Mouse (Mus musculus) right cerebral cortex, postnatal 4 days (tissue): ENCODE measurements around the gene Kazn.
A peak's percentile ranks its signal among the peaks of the same experiment; 100 is the strongest.

ENCODE experiments used
- DNase-seq: peaks from one replicate; pipeline ENCODE4 v3.0.0-alpha.2; 2022

Gene Kazn

GRCm38 (mm10) chr4:142239240-142240126 is at the start of gene Kazn:
Gene Kazn (minus strand): TSS chr4:142239401.
- DNase-seq: peak; percentile 66

GRCm38 (mm10) chr4:142285471-142285870 is 46.3 kb upstream of the Kazn start:
- no peak for DNase-seq

GRCm38 (mm10) chr4:142283867-142284266 is 44.7 kb upstream of the Kazn start:
- no peak for DNase-seq

- no peak for DNase-seq
These were observed 39.0 kb upstream of the Kazn start for GRCm38 (mm10) chr4:142278197-142278575.

- DNase-seq: peak; percentile 30
These were observed 38.4 kb upstream of the Kazn start for GRCm38 (mm10) chr4:142277481-142278196.

- no peak for DNase-seq
These were observed 36.0 kb upstream of the Kazn start for GRCm38 (mm10) chr4:142275242-142275641.

- no peak for DNase-seq
These were observed 35.4 kb upstream of the Kazn start for GRCm38 (mm10) chr4:142274441-142275234.

- DNase-seq: no peak
These were observed 32.3 kb upstream of the Kazn start for GRCm38 (mm10) chr4:142271506-142271905.

- DNase-seq: no peak
These were observed 28.6 kb upstream of the Kazn start for GRCm38 (mm10) chr4:142267832-142268231.

- peak; percentile 33 for DNase-seq
These were observed 28.2 kb upstream of the Kazn start for GRCm38 (mm10) chr4:142267348-142267819.

- DNase-seq: no peak
These were observed 25.1 kb upstream of the Kazn start for GRCm38 (mm10) chr4:142264335-142264734.

GRCm38 (mm10) chr4:142261725-142262124 is 22.5 kb upstream of the Kazn start:
- no peak for DNase-seq

- no peak for DNase-seq
These were observed 19.5 kb upstream of the Kazn start for GRCm38 (mm10) chr4:142258730-142259129.

GRCm38 (mm10) chr4:142254088-142254487 is 14.9 kb upstream of the Kazn start:
- DNase-seq: peak; percentile 49

- no peak for DNase-seq
These were observed 12.5 kb upstream of the Kazn start for GRCm38 (mm10) chr4:142251471-142252354.

GRCm38 (mm10) chr4:142250054-142250453 is 10.9 kb upstream of the Kazn start:
- no peak for DNase-seq

- DNase-seq: peak; percentile 41
These were observed 10.2 kb upstream of the Kazn start for GRCm38 (mm10) chr4:142249401-142249800.

- DNase-seq: peak; percentile 91
These were observed 9.2 kb upstream of the Kazn start for GRCm38 (mm10) chr4:142248426-142248825.

GRCm38 (mm10) chr4:142246698-142247097 is 7.5 kb upstream of the Kazn start:
- DNase-seq: no peak

- no peak for DNase-seq
These were observed 5.4 kb upstream of the Kazn start for GRCm38 (mm10) chr4:142244641-142245040.

GRCm38 (mm10) chr4:142242750-142243383 is 3.7 kb upstream of the Kazn start:
- DNase-seq: no peak
